Mouse (Mus musculus) myocyte (in vitro differentiated cells): Measurements from ENCODE around the gene Hs6st3.

Experiments used
- CEBPB ChIP-seq: IDR thresholded peaks from 2 replicates; pipeline ENCODE4 v1.6.1; 2011; ENCODE audit warnings: mild to moderate bottlenecking, moderate library complexity; ENCODE audit not compliant: poor library complexity, insufficient read depth, severe bottlenecking
- E2F4 ChIP-seq: IDR thresholded peaks from one replicate; pipeline ENCODE4 v1.6.1; 2011; ENCODE audit warnings: mild to moderate bottlenecking, control low read depth, moderate library complexity; ENCODE audit not compliant: insufficient read depth
- MAX ChIP-seq: IDR thresholded peaks from one replicate; pipeline ENCODE4 v1.6.1; 2011; ENCODE audit warnings: low read depth, mild to moderate bottlenecking, control low read depth
- MYOD1 ChIP-seq, 3 experiments: IDR thresholded peaks; one replicate each; pipeline ENCODE4 v1.6.1; 2011; ENCODE audit warnings: control low read depth in 2 of 3, low read depth in 2 of 3, mild to moderate bottlenecking in 2 of 3, moderate library complexity in 1 of 3; ENCODE audit not compliant: insufficient read length in 2 of 3, control insufficient read depth in 1 of 3
- MYOG ChIP-seq, 3 experiments: IDR thresholded peaks; one replicate each; pipeline ENCODE4 v1.6.1; 2011; ENCODE audit warnings: control low read depth in 2 of 3, low read depth in 2 of 3, mild to moderate bottlenecking in 2 of 3; ENCODE audit not compliant: insufficient read length in 2 of 3, control insufficient read depth in 1 of 3, insufficient read depth in 1 of 3
- POLR2A ChIP-seq: IDR thresholded peaks from one replicate; pipeline ENCODE4 v1.6.1; 2011; ENCODE audit warnings: low read depth, mild to moderate bottlenecking, control low read depth, moderate library complexity; ENCODE audit not compliant: insufficient read length
- POLR2AphosphoS2 ChIP-seq: IDR thresholded peaks from one replicate; pipeline ENCODE4 v1.6.1; 2011; ENCODE audit warnings: low read depth, control low read depth; ENCODE audit not compliant: insufficient read length
- REST ChIP-seq: IDR thresholded peaks from one replicate; pipeline ENCODE4 v1.6.1; 2011; ENCODE audit warnings: mild to moderate bottlenecking, control low read depth, moderate library complexity; ENCODE audit not compliant: insufficient read depth, insufficient read length
- SRF ChIP-seq: IDR thresholded peaks from one replicate; pipeline ENCODE4 v1.6.1; 2011; ENCODE audit warnings: low read depth; ENCODE audit not compliant: control insufficient read depth, insufficient read length
- TCF12 ChIP-seq: IDR thresholded peaks from one replicate; pipeline ENCODE4 v1.6.1; 2011; ENCODE audit warnings: mild to moderate bottlenecking, control low read depth; ENCODE audit not compliant: poor library complexity, insufficient read depth, severe bottlenecking
- TCF3 ChIP-seq: IDR thresholded peaks from one replicate; pipeline ENCODE4 v1.6.1; 2011; ENCODE audit warnings: low read depth, control low read depth; ENCODE audit not compliant: insufficient read length
- USF1 ChIP-seq: IDR thresholded peaks from one replicate; pipeline ENCODE4 v1.6.1; 2011; ENCODE audit warnings: low read depth, mild to moderate bottlenecking, control low read depth, moderate library complexity

- TF ChIP-seq MYOD1 (IDR thresholded peaks at IDR 0.05; ENCODE audit: control insufficient read depth in 1 of 3, insufficient read length in 2 of 3, low read depth in 2 of 3) (no peak), POLR2A (no peak), E2F4 (no peak), CEBPB (no peak), MAX (no peak), TCF3 (no peak), POLR2AphosphoS2 (no peak), SRF (no peak), USF1 (no peak), TCF12 (no peak), MYOG (IDR thresholded peaks at IDR 0.05; ENCODE audit: control insufficient read depth in 1 of 3, insufficient read depth in 1 of 3, insufficient read length in 2 of 3, low read depth in 2 of 3) (no peak), REST (no peak)
Measured at GRCm38 (mm10) chr14:119699982-119700381, 561.8 kb downstream of the Hs6st3 start.
